Mouse (Mus musculus) heart, embryonic 12.5 days (tissue): ENCODE measurements around the gene Swi5. TPM values are rescaled to one million over a fixed set of nuclear protein-coding genes. Genes with fewer than 3 reads are reported as not detected.
A peak's percentile ranks its signal among the peaks of the same experiment; 100 is the strongest.

Experiments used
- ATAC-seq: fragments of 200-750 bp; cut with Nextera tagmentation; 2 replicates; pipeline ENCODE4 v1.8.0; 2017; ENCODE audit warnings: moderate TSS enrichment, moderate library complexity; ENCODE audit not compliant: insufficient number of reproducible peaks, low FRiP score
- H3K27ac ChIP-seq: fragments of 300-500 bp; sonication (generic); 2 replicates; pipeline ENCODE4 v1.5.1; 2016; ENCODE audit warnings: mild to moderate bottlenecking, moderate library complexity; ENCODE audit not compliant: poor library complexity, severe bottlenecking
- H3K27me3 ChIP-seq: fragments of 300-500 bp; sonication (generic); replicated peaks from 2 replicates; pipeline ENCODE4 v1.6.1; 2016; ENCODE audit warnings: mild to moderate bottlenecking, moderate library complexity
- H3K36me3 ChIP-seq: fragments of 300-500 bp; sonication (generic); 2 replicates; pipeline ENCODE4 v1.6.1; 2016; ENCODE audit warnings: mild to moderate bottlenecking, moderate library complexity
- H3K4me1 ChIP-seq: fragments of 300-500 bp; sonication (generic); replicated peaks from 2 replicates; pipeline ENCODE4 v1.6.1; 2016; ENCODE audit warnings: mild to moderate bottlenecking
- H3K4me2 ChIP-seq: fragments of 300-500 bp; sonication (generic); 2 replicates; pipeline ENCODE4 v1.6.1; 2016; ENCODE audit warnings: mild to moderate bottlenecking, moderate library complexity
- H3K4me3 ChIP-seq: fragments of 300-500 bp; sonication (generic); 2 replicates; pipeline ENCODE4 v1.5.1; 2016; ENCODE audit warnings: mild to moderate bottlenecking
- H3K9ac ChIP-seq: fragments of 300-500 bp; sonication (generic); 2 replicates; pipeline ENCODE4 v1.6.1; 2016; ENCODE audit warnings: mild to moderate bottlenecking, moderate library complexity
- H3K9me3 ChIP-seq: fragments of 300-500 bp; sonication (generic); replicated peaks from 2 replicates; pipeline ENCODE4 v1.6.1; 2016; ENCODE audit warnings: mild to moderate bottlenecking, moderate library complexity
- WGBS: fragments of 180-500 bp; shearing (Covaris S2); methylation state at CpG from one replicate; pipeline ENCODE4 v1.1.7; 2016; 5-methylcytosine and 5-hydroxymethylcytosine counted together
- microRNA-seq: library from miRNA; unstranded; fragments of <30 nt; microRNA quantifications from one replicate; pipeline ENCODE4, GENCODE M21; 2017
- polyA plus RNA-seq: library from polyadenylated mRNA; unstranded; fragments of >200 nt; fragmentation: Nextera tagmentation; extraction: Ambion mirVana; gene quantifications from 2 replicates; pipeline ENCODE4 v1.2.1, GENCODE M21; 2016

The Swi5 gene
- polyA plus RNA-seq, 1 experiment from 2014 or later: 317 TPM

GRCm38 (mm10) chr2:32238708-32239435, 49.0 kb downstream of the Swi5 start:
- 87% methylated on average over 9 of the region's 9 CpGs for WGBS
- H3K4me3 ChIP-seq: no peak overlapping the region
- H3K27me3 ChIP-seq: no peaks in the 10 kb centered on the region
- H3K4me1 ChIP-seq: peaks cover 25% of the 10 kb centered on the region
- H3K9ac ChIP-seq: no peak overlapping the region
- no peak for ATAC-seq
- H3K9me3 ChIP-seq: no peaks in the 10 kb centered on the region
- H3K27ac ChIP-seq: no peak overlapping the region
- no peak overlapping the region for H3K4me2 ChIP-seq
- peaks cover 22% of the 10 kb centered on the region for H3K36me3 ChIP-seq

- H3K9ac ChIP-seq: peak overlapping the region; percentile 75
- peaks cover 25% of the 10 kb centered on the region for H3K4me1 ChIP-seq
- H3K4me3 ChIP-seq: peak overlapping the region; percentile 71
- H3K4me2 ChIP-seq: peak overlapping the region; percentile 89
- H3K36me3 ChIP-seq: peaks cover 30% of the 10 kb centered on the region
- H3K27ac ChIP-seq: 0 out of 2 replicates have a peak overlapping the region, but pooled peaks have one; percentile 74
- H3K9me3 ChIP-seq: no peaks in the 10 kb centered on the region
- no peaks in the 10 kb centered on the region for H3K27me3 ChIP-seq
- WGBS: 43% methylated on average over 4 of the region's 4 CpGs
- ATAC-seq: no peak
Measured at GRCm38 (mm10) chr2:32237571-32237970, 50.3 kb downstream of the Swi5 start.

GRCm38 (mm10) chr2:32236760-32237487, 51.0 kb downstream of the Swi5 start:
- WGBS: under 1% methylated on average over 20 of the region's 20 CpGs

GRCm38 (mm10) chr2:32235886-32236759, 51.8 kb downstream of the Swi5 start, which contains the start of gene Pomt1:
Gene Pomt1, plus strand, starts transcription at chr2:32236590.
- peak; percentile 86 for ATAC-seq
- Histone ChIP-seq H3K4me3 (peak within 1 kb of the TSS; percentile 71), H3K4me2 (peak within 1 kb of the TSS; percentile 89), H3K9me3 (no peaks in the 10 kb centered on the region), H3K9ac (peak within 1 kb of the TSS; percentile 75), H3K4me1 (peaks cover 25% of the 10 kb centered on the region), H3K36me3 (peaks cover 39% of the 10 kb centered on the region), H3K27me3 (no peaks in the 10 kb centered on the region), H3K27ac (peak within 1 kb of the TSS; percentile 86)
- under 1% methylated on average over 54 of the region's 54 CpGs for WGBS

More at GRCm38 (mm10) chr2:32236760-32237487, 51.0 kb downstream of the Swi5 start:
- Histone ChIP-seq H3K36me3 (peaks cover 36% of the 10 kb centered on the region), H3K4me3 (peak overlapping the region; percentile 71), H3K9me3 (no peaks in the 10 kb centered on the region), H3K27ac (peak overlapping the region; percentile 74), H3K9ac (peak overlapping the region; percentile 75), H3K27me3 (no peaks in the 10 kb centered on the region), H3K4me2 (peak overlapping the region; percentile 89), H3K4me1 (peaks cover 25% of the 10 kb centered on the region)
- ATAC-seq: peak; percentile 39; the same call in 1 of the 2 replicates

GRCm38 (mm10) chr2:32235433-32235832, 52.4 kb downstream of the Swi5 start:
- H3K9me3 ChIP-seq: no peaks in the 10 kb centered on the region
- H3K36me3 ChIP-seq: peaks cover 46% of the 10 kb centered on the region
- 27% methylated on average over 7 of the region's 7 CpGs for WGBS
- H3K4me3 ChIP-seq: peak overlapping the region; percentile 71
- peak overlapping the region; percentile 75 for H3K9ac ChIP-seq
- H3K4me2 ChIP-seq: peak overlapping the region; percentile 89
- ATAC-seq: no peak
- peak overlapping the region; percentile 86; the same call in 1 of the 2 replicates for H3K27ac ChIP-seq
- no peaks in the 10 kb centered on the region for H3K27me3 ChIP-seq
- peaks cover 25% of the 10 kb centered on the region for H3K4me1 ChIP-seq

Small RNA genes lying within 50 kb of the gene (microRNA-seq; reads per million reads assigned to microRNA genes)
- 0.71 reads per million for gene Gm23363
- gene Mir199b: 637 reads per million, percentile 76 among the genes with 10 or more reads in this experiment

Other genes with a start within 250 kb of the Swi5 start
- gene Fam78a, start 203.2 kb downstream of the Swi5 start, polyA plus RNA-seq: 48.1 and 50.7 TPM in 2 replicates
- gene Plpp7, start 192.5 kb downstream of the Swi5 start, polyA plus RNA-seq: 11.4 and 13.6 TPM in 2 replicates
- gene Prrc2b, start 137.0 kb downstream of the Swi5 start, polyA plus RNA-seq: 54.7 and 66.5 TPM in 2 replicates
- 16.6 and 18.3 TPM in 2 replicates for gene Pomt1, start 51.5 kb downstream of the Swi5 start, polyA plus RNA-seq
- 42.7 and 44.2 TPM in 2 replicates for gene Uck1, start 27.9 kb downstream of the Swi5 start, polyA plus RNA-seq
- 28.4 and 30.7 TPM in 2 replicates for gene Golga2, start 691 bp downstream of the Swi5 start, polyA plus RNA-seq
- 40.5 and 42.2 TPM in 2 replicates for gene Ciz1, start 64.3 kb upstream of the Swi5 start, polyA plus RNA-seq
- gene Dnm1, start 65.3 kb upstream of the Swi5 start, polyA plus RNA-seq: 6.2 and 7.6 TPM in 2 replicates
- gene 1110008P14Rik, start 93.9 kb upstream of the Swi5 start, polyA plus RNA-seq: 48.2 and 48.9 TPM in 2 replicates
- 0.14 and 0.38 TPM in 2 replicates for gene Lcn2, start 100.2 kb upstream of the Swi5 start, polyA plus RNA-seq
- 39.9 and 44.9 TPM in 2 replicates for gene Ptges2, start 107.8 kb upstream of the Swi5 start, polyA plus RNA-seq
- 4.7 and 5.4 TPM in 2 replicates for gene Naif1, start 162.4 kb upstream of the Swi5 start, polyA plus RNA-seq
- gene Slc25a25, start 163.4 kb upstream of the Swi5 start, polyA plus RNA-seq: 13.0 and 14.3 TPM in 2 replicates
- gene Fam102a, start 247.3 kb upstream of the Swi5 start, polyA plus RNA-seq: 7.9 and 9.0 TPM in 2 replicates